Mouse (Mus musculus) small intestine, adult 2 months (tissue): ENCODE data around the gene Ppp2r5c. TPM values are rescaled to one million over a fixed set of nuclear protein-coding genes. Genes with fewer than 3 reads are reported as not detected.

ENCODE experiments used
- H3K27ac ChIP-seq: fragments of 200-500 bp; 2 replicates; pipeline ENCODE4 v1.5.1; 2012; ENCODE audit warnings: low read depth, low read length, control low read depth, inconsistent platforms; ENCODE audit not compliant: insufficient read depth
- H3K27me3 ChIP-seq: fragments of 200-500 bp; 2 replicates; pipeline ENCODE4 v1.6.1; 2012; ENCODE audit warnings: mild to moderate bottlenecking, moderate library complexity, low read length, inconsistent platforms; ENCODE audit not compliant: control insufficient read depth, insufficient read depth
- H3K36me3 ChIP-seq: fragments of 200-500 bp; 2 replicates; pipeline ENCODE4 v1.6.1; 2012; ENCODE audit warnings: mild to moderate bottlenecking, low read length, control low read depth, inconsistent platforms; ENCODE audit not compliant: control insufficient read depth, insufficient read depth
- H3K4me1 ChIP-seq: fragments of 200-500 bp; 2 replicates; pipeline ENCODE4 v1.6.1; 2012; ENCODE audit warnings: low read length, inconsistent platforms, mixed read lengths; ENCODE audit not compliant: control insufficient read depth, insufficient read depth, insufficient read length
- H3K4me3 ChIP-seq: fragments of 200-500 bp; 2 replicates; pipeline ENCODE4 v1.5.1; 2012; ENCODE audit warnings: low read depth, mild to moderate bottlenecking, control low read depth, inconsistent platforms, low read length, moderate library complexity
- CTCF ChIP-seq: fragments of 200-500 bp; IDR thresholded peaks from 2 replicates; pipeline ENCODE4 v1.5.1; 2012; ENCODE audit warnings: low read depth, mild to moderate bottlenecking, control low read depth, inconsistent platforms, low read length, moderate library complexity, mixed read lengths; ENCODE audit not compliant: insufficient replicate concordance, insufficient read length; ENCODE audit errors: extremely low read depth
- POLR2A ChIP-seq: fragments of 200-500 bp; IDR thresholded peaks from 2 replicates; pipeline ENCODE4 v1.6.1; 2012; ENCODE audit warnings: low read depth, mild to moderate bottlenecking, control low read depth, inconsistent platforms, low read length, moderate library complexity
- WGBS: fragments of 180-500 bp; shearing (Covaris S2); methylation state at CpG from one replicate; pipeline ENCODE4 v1.1.7; 2018; 5-methylcytosine and 5-hydroxymethylcytosine counted together
- polyA plus RNA-seq: library from polyadenylated mRNA; depleted of rRNA; stranded (reverse); fragments of >200 nt; gene quantifications from 2 replicates; pipeline ENCODE4 v1.2.3, GENCODE M21; 2012

Ppp2r5c gene
- polyA plus RNA-seq, 1 experiment, result 19.3 TPM

DNA sequence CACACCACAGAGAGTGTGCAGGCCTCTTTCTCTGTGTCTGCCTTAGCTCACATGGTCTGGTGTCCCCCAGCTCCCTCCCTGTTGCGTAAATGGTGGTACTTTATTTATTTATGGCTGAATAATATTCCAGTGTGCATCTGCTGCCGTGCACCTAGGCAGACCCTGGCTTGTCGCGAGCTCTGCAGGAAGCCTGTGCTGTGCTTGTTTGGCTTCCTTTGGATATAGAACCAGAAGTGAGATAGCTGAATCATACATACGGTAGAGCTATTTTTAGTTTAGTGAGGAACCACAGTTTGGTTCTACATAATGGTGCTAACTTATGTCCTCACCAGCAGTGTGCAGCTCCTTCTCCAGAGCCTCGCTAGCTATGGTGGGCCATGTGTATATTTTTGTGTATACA is 11.7 kb downstream of the Ppp2r5c start:
- H3K36me3 ChIP-seq, result no peaks in the 10 kb centered on the region
- H3K4me3 ChIP-seq, result no peak overlapping the region
- TF ChIP-seq POLR2A (no peak), CTCF (no peak)
- H3K27me3 ChIP-seq, result no peaks in the 10 kb centered on the region
- WGBS, result 77% methylated on average over 6 of the region's 6 CpGs
- H3K27ac ChIP-seq, result no peak overlapping the region; the same call in 1 of the 2 replicates
- H3K4me1 ChIP-seq, result 0 out of 2 replicates have a peak, but pooled peaks cover 4% of the 10 kb centered on the region

DNA sequence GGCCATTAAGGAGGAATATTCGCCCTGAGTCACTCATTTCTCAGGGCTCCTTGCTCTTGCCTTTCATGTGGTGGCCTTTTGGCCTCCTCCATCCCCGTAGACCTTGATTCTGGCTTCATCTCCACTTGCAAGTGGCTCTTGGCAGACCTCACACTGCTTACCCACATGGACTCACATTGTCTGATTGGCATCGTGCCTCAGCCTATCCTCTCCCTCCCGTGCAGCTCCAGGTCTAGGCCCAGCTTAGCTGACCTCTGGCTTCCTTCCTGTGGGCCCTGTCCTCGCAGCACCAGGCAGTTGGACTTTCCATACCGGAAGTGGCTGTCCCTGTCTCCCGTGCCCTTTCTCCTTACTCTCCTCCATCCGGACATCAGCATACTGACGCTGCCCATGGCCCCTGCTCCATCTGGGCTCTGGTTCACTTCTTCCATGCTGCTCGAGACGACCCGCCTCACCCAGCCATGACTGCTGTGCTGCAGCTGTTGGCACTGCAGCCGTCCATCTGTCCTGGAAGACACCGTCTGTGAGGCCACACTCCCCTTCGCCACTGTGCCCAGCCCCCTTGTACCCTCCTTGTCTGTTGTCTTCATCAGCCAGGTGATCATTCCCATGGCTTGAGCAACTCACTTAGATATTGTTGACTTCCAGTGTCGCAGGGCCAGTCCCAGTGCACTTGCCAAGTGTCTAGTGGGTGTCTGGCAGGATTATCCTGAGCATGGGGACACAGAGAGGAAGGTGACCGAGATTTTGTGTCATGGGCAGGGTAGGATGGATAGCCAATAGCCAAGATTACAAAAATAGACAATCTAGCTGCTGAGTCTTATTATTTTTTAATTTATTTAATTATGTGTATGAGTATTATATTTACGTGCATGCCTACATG is 13.7 kb downstream of the Ppp2r5c start:
- 73% methylated on average over 18 of the region's 18 CpGs for WGBS
- Histone ChIP-seq H3K4me1 (0 out of 2 replicates have a peak, but pooled peaks cover 4% of the 10 kb centered on the region), H3K36me3 (no peaks in the 10 kb centered on the region), H3K27ac (no peak overlapping the region), H3K27me3 (no peaks in the 10 kb centered on the region), H3K4me3 (no peak overlapping the region)
- TF ChIP-seq CTCF (no peak), POLR2A (no peak)

GRCm38 (mm10) chr12:110463711-110464110 is 16.8 kb downstream of the Ppp2r5c start:
- peaks cover 12% of the 10 kb centered on the region for H3K36me3 ChIP-seq
- H3K4me3 ChIP-seq, result no peak overlapping the region
- no peak for TF ChIP-seq POLR2A
- no peak for TF ChIP-seq CTCF
- WGBS, result 48% methylated on average over 8 of the region's 8 CpGs
- H3K27me3 ChIP-seq, result no peaks in the 10 kb centered on the region
- H3K27ac ChIP-seq, result no peak overlapping the region
- H3K4me1 ChIP-seq, result no peaks in the 10 kb centered on the region

DNA sequence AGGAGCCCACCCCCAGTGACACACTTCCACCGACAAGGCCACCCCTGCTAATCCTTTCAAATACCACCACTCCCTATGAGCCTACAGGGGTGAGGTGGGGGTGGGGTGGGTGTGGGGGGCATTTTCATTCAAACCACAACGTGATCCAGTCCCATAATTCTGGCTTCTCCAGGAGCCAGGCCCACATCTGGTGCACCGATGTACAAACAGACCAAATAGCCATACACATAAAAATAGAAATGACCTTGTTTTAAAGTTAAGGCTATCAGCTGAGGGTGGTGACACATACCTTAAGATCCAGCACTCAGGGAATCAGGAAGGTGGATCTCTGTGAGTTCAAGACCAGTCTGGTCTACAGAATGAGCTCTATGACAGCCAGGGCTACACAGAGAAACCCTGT is 24.5 kb downstream of the Ppp2r5c start:
- 80% methylated on average over 3 of the region's 3 CpGs for WGBS
- Histone ChIP-seq H3K27ac (no peak overlapping the region), H3K4me3 (no peak overlapping the region), H3K36me3 (peaks cover 9% of the 10 kb centered on the region), H3K4me1 (no peaks in the 10 kb centered on the region), H3K27me3 (no peaks in the 10 kb centered on the region)
- TF ChIP-seq POLR2A (no peak), CTCF (no peak)

DNA sequence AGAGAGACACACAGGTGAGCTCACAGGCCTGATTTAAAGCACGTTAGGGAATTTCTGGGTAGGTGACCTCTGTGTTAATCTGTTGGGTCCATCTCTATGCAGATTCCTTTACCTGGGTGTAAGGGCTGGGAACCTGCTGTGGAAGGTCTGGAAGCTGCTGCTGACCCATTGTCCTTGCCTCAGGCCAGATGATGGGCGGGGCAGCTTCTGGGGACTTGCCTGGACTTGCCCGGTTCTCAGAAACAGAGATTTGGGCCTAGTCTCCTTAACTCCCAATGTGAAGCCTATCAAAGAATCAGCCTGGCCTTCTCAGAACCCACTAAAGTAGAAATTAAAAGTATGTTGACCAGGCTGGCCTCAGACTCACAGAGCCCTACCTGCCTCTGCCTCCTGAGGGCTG is 25.3 kb downstream of the Ppp2r5c start:
- Histone ChIP-seq H3K27me3 (no peaks in the 10 kb centered on the region), H3K4me3 (no peak overlapping the region), H3K36me3 (peaks cover 12% of the 10 kb centered on the region), H3K27ac (no peak overlapping the region), H3K4me1 (no peaks in the 10 kb centered on the region)
- WGBS, result 93% methylated on average over 3 of the region's 3 CpGs
- TF ChIP-seq CTCF, result no peak
- no peak for TF ChIP-seq POLR2A

- H3K27ac ChIP-seq, result no peak overlapping the region
- peaks cover 16% of the 10 kb centered on the region for H3K36me3 ChIP-seq
- no peaks in the 10 kb centered on the region for H3K27me3 ChIP-seq
- 69% methylated on average over 8 of the region's 8 CpGs for WGBS
- H3K4me3 ChIP-seq, result no peak overlapping the region
- H3K4me1 ChIP-seq, result no peaks in the 10 kb centered on the region
- TF ChIP-seq CTCF, result no peak
- TF ChIP-seq POLR2A, result no peak
These were observed 27.6 kb downstream of the Ppp2r5c start for GRCm38 (mm10) chr12:110474497-110474896.

GRCm38 (mm10) chr12:110476561-110476960 is 29.6 kb downstream of the Ppp2r5c start:
- TF ChIP-seq POLR2A (no peak), CTCF (no peak)
- 90% methylated on average over 9 of the region's 9 CpGs for WGBS

More at GRCm38 (mm10) chr12:110476561-110476960, 29.6 kb downstream of the Ppp2r5c start:
- H3K4me1 ChIP-seq, result no peaks in the 10 kb centered on the region
- H3K27me3 ChIP-seq, result no peaks in the 10 kb centered on the region
- no peak overlapping the region for H3K4me3 ChIP-seq
- H3K36me3 ChIP-seq, result peaks cover 16% of the 10 kb centered on the region
- no peak overlapping the region for H3K27ac ChIP-seq
